Comparison of ENCODE assay signal across 8 mouse cellular contexts in the genomic region with DNA sequence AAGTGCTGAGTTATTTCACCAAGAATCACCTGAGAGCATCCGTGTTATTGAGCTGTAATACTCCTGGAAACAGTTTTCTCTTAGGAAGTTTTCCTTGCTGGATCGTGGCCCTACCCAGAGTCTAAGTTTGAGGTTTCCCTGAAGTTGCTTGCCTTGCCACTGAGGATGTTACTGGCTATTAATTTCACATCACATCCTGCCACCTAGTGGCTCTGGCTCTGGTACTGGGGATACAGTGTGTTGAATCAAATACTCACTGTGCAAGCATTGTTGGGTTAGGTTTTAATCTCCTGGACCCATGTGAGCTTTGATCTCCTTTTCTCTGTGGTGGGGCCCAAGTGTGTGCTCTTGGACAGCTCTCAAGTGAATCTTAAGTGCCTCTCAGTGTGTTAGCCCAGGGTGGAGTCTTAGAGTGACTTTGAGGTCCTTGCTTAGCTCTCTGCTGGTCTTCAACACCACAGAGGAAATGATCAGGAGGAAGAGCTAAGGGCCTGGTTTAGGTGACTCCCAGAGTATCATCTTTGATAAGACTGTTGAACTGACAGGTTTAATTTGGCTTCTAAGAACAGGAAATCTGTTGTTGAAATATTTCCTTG. TPM values are rescaled to one million over a fixed set of nuclear protein-coding genes. Genes with fewer than 3 reads are reported as not detected.
DNase-seq lines count a peak whose midpoint lies in the region; ATAC-seq and TF ChIP-seq lines count a peak whose summit lies in the region.

No protein-coding gene starts in this region.

- no peaks in the 10 kb centered on the region for H3K27me3 ChIP-seq in cerebellum, adult 2 months (ENCODE audit: control insufficient read depth, insufficient read depth, low read length)
- no peaks in the 10 kb centered on the region for H3K27me3 ChIP-seq in hindbrain, embryonic 14.5 days (ENCODE audit: control insufficient read depth, insufficient read depth, low read length)
- H3K27me3 ChIP-seq in midbrain, embryonic 13.5 days, result no peaks in the 10 kb centered on the region

- WGBS in cerebellum, adult 2 months, result 51% methylated on average over 2 of the region's 2 CpGs
- WGBS in hindbrain, embryonic 14.5 days, result 63% methylated on average over 2 of the region's 2 CpGs
- 64% methylated on average over 2 of the region's 2 CpGs for WGBS in midbrain, embryonic 13.5 days

- no peaks in the 10 kb centered on the region for H3K9me3 ChIP-seq in hindbrain, embryonic 14.5 days (ENCODE audit: control insufficient read depth, low read length)
- H3K9me3 ChIP-seq in midbrain, embryonic 13.5 days, result no peaks in the 10 kb centered on the region

- TF ChIP-seq POLR2A in cerebellum, adult 2 months (IDR thresholded peaks at IDR 0.05; ENCODE audit: borderline replicate concordance, insufficient read depth, low read length), result no peak

- DNase-seq in cerebellum, adult 2 months, result peak in 1 of 2 experiments; percentile 3
- no peak for DNase-seq in cerebellum, adult 8-10 months
- DNase-seq in thymus, postnatal 4 days, result peak; percentile 7
- DNase-seq in thymus, postnatal 36 days, result no peak
- DNase-seq in hindbrain, embryonic 14.5 days (ENCODE audit: low spot score), result peak; percentile 66
- DNase-seq in layer of hippocampus, postnatal 14 days (ENCODE audit: low spot score in 2 of 2), result peak; percentile 11 to 61

- no peak overlapping the region for H3K4me2 ChIP-seq in hindbrain, embryonic 14.5 days (replicated peaks)
- H3K4me2 ChIP-seq in midbrain, embryonic 13.5 days (replicated peaks), result no peak overlapping the region

- no peak overlapping the region for H3K9ac ChIP-seq in hindbrain, embryonic 14.5 days
- no peak overlapping the region for H3K9ac ChIP-seq in midbrain, embryonic 13.5 days (replicated peaks)

- H3K4me3 ChIP-seq in cerebellum, adult 2 months (replicated peaks; ENCODE audit: insufficient read depth, low read depth, low read length), result no peak overlapping the region
- no peak overlapping the region for H3K4me3 ChIP-seq in hindbrain, embryonic 14.5 days (replicated peaks; ENCODE audit: low read length)
- H3K4me3 ChIP-seq in midbrain, embryonic 13.5 days (replicated peaks), result no peak overlapping the region

- H3K27ac ChIP-seq in cerebellum, adult 2 months (ENCODE audit: insufficient read depth, low read length), result no peak overlapping the region
- H3K27ac ChIP-seq in hindbrain, embryonic 14.5 days, result no peak overlapping the region
- H3K27ac ChIP-seq in midbrain, embryonic 13.5 days, result no peak overlapping the region

- no peaks in the 10 kb centered on the region for H3K4me1 ChIP-seq in cerebellum, adult 2 months (ENCODE audit: control insufficient read depth, insufficient read depth, low read length)
- no peaks in the 10 kb centered on the region for H3K4me1 ChIP-seq in hindbrain, embryonic 14.5 days (replicated peaks; ENCODE audit: control insufficient read depth, insufficient read depth, low read length)
- no peaks in the 10 kb centered on the region for H3K4me1 ChIP-seq in midbrain, embryonic 13.5 days (replicated peaks)

- peak; percentile 26; the same call in 1 of the 2 replicates for TF ChIP-seq CTCF in cerebellum, adult 2 months (IDR thresholded peaks at IDR 0.05; ENCODE audit: borderline replicate concordance, insufficient read depth, low read depth, low read length)

- no peak for ATAC-seq in hindbrain, embryonic 14.5 days (ENCODE audit: low FRiP score)
- 0 out of 2 replicates have a peak, but pooled peaks have one; percentile 40 for ATAC-seq in midbrain, embryonic 13.5 days
- no peak for ATAC-seq in activated CD4-positive, CD25-positive, alpha-beta regulatory T cell, adult 4 months

- no peaks in the 10 kb centered on the region for H3K36me3 ChIP-seq in hindbrain, embryonic 14.5 days (replicated peaks; ENCODE audit: control insufficient read depth, insufficient read depth)
- no peaks in the 10 kb centered on the region for H3K36me3 ChIP-seq in midbrain, embryonic 13.5 days

RNA-seq across cellular contexts. Expression of gene Dnah7b, which starts 47.6 kb away (rescaled TPM):
- 12.3 and 13.0 TPM in 2 replicates for polyA plus RNA-seq in cerebellum, adult 2 months (2012; rRNA removed)
- 3.5 and 4.8 TPM in 2 replicates for polyA plus RNA-seq in hindbrain, embryonic 14.5 days (2014; fragmentation: Nextera tagmentation; extraction: Ambion mirVana)
- total RNA-seq in layer of hippocampus, postnatal 14 days (2021), result 1 to 10 TPM; 1.7 to 2.8 TPM
- polyA plus RNA-seq in midbrain, embryonic 13.5 days (2015; fragmentation: Nextera tagmentation; extraction: Ambion mirVana), result 2.6 TPM in 2 replicates
- polyA plus RNA-seq in activated CD4-positive, CD25-positive, alpha-beta regulatory T cell, adult 4 months (2017; shearing (Covaris generic)), result 1 to 10 TPM in 1 of 2 experiments, not detected in 1; 2.4 TPM

Comparison
In these comparisons a context has a peak if more than half of its experiments do, and no peak if none do; other contexts are left out.
1. DNase-seq: peak in thymus, postnatal 4 days (single experiment), hindbrain, embryonic 14.5 days (single experiment) and layer of hippocampus, postnatal 14 days (2 of 2); none in cerebellum, adult 8-10 months (single experiment) and thymus, postnatal 36 days (0 of 2).